Mouse (Mus musculus): Measurements from ENCODE around the gene BC030499.
"Not testable (repeated sequence)": the region's sequence is repeated elsewhere in the genome, so short reads cannot be mapped to it uniquely, and the experiment has no call there.

DNA sequence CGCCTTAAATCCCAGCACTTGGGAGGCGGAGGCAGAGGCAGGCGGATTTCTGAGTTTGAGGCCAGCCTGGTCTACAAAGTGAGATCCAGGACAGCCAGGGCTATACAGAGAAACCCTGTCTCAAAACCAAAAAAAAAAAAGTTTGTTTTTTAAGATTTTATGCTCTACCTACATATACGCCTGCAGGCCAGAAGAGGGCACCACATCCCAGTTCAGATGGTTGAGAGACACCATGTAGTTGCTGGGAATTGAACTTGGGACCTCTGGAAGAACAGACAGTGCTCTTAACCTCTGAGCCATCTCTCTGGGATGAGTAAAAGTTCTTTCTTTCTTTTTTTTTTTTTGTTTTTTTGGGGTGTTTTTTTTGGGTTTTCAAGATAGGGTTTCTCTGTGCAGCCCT lies 14.5 kb upstream of the BC030499 start:
- peak; percentile 42 to 64 (median 61) for TF ChIP-seq CTCF (IDR thresholded peaks at IDR 0.05 in 2 of 3, conservative IDR thresholded peaks at IDR 0.05 in 1 of 3; ENCODE audit: control insufficient read depth in 1 of 3, insufficient read depth in 1 of 3, low read depth in 2 of 3, low read length in 3 of 3, poor library complexity in 1 of 3, severe bottlenecking in 1 of 3)
- not testable (repeated sequence) for TF ChIP-seq E2F4 (IDR thresholded peaks at IDR 0.05; ENCODE audit: borderline replicate concordance, low read depth, low read length)
